ENCODE assay signal across 24 mouse cellular contexts in the genomic region with DNA sequence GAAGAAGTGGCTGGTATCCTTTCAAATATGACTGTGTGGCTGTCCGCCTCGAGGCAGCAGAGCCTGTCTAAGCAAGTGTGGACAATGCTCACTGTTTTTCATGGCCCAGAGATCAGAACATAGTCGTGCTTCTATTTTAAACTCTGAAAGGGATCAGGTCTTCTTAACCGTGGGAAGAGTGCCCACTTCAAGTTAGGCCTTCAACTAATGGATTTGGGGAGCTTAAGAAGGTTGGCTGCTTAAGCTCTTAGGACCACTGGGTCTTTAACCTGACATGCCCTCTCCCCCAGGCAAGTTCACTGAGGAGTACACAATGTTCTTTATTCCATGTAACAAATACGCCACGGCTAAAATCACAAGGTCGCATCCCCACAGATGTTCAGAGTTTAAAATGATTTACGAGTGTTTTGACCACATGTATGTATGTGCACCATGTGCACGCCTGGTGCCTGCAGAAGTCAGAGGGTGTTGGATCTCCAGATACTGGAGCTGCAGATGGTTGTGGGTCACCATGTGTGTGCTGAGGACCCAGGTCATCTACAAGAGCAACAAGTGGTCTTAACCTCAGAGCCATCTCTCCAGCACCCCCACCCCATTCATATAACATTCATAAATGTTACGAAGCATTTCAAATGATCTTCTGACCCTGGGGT. TPM values are rescaled to one million over a fixed set of nuclear protein-coding genes. Genes with fewer than 3 reads are reported as not detected.
A peak's percentile ranks its signal among the peaks of the same experiment; 100 is the strongest.
DNase-seq lines count a peak whose midpoint lies in the region; ATAC-seq and TF ChIP-seq lines count a peak whose summit lies in the region.
"Had no signal": no experiment of that assay in that cellular context is flagged by ENCODE, and none has a peak within 500 bp of the region (broad histone marks: within the 10 kb centered on the region; RNA-seq: fewer than 3 reads in every experiment).

No protein-coding gene starts in this region.

- intact Hi-C loops in left cerebral cortex, postnatal 36 days (cut with DNase I): no loop called here

- WGBS in embryonic facial prominence, embryonic 13.5 days: 63% methylated on average over 10 of the region's 10 CpGs
- 79% methylated on average over 10 of the region's 10 CpGs for WGBS in embryonic facial prominence, embryonic 10.5 days
- 36% methylated on average over 10 of the region's 10 CpGs for WGBS in kidney, embryonic 16.5 days
- WGBS in embryonic facial prominence, embryonic 14.5 days: 53% methylated on average over 10 of the region's 10 CpGs
- 46% methylated on average over 10 of the region's 10 CpGs for WGBS in limb, embryonic 15.5 days
- 84% methylated on average over 10 of the region's 10 CpGs for WGBS in thymus, adult 2 months

- peaks cover 35% of the 10 kb centered on the region for H3K36me3 ChIP-seq in embryonic facial prominence, embryonic 13.5 days
- H3K36me3 ChIP-seq in embryonic facial prominence, embryonic 10.5 days (replicated peaks): peaks cover 48% of the 10 kb centered on the region
- peaks cover 27% of the 10 kb centered on the region for H3K36me3 ChIP-seq in kidney, embryonic 16.5 days (ENCODE audit: insufficient read depth, low read length)
- peaks cover 32% of the 10 kb centered on the region for H3K36me3 ChIP-seq in embryonic facial prominence, embryonic 14.5 days (ENCODE audit: control insufficient read depth, insufficient read depth, low read length)
- peaks cover 24% of the 10 kb centered on the region for H3K36me3 ChIP-seq in limb, embryonic 15.5 days
- peaks cover 11% of the 10 kb centered on the region; the same call in 1 of the 2 replicates for H3K36me3 ChIP-seq in thymus, adult 2 months (ENCODE audit: control insufficient read depth, insufficient read depth, low read length)

- H3K4me3 ChIP-seq in embryonic facial prominence, embryonic 13.5 days: no peak overlapping the region
- H3K4me3 ChIP-seq in embryonic facial prominence, embryonic 10.5 days: no peak overlapping the region
- no peak overlapping the region for H3K4me3 ChIP-seq in kidney, embryonic 16.5 days (ENCODE audit: low read length)
- no peak overlapping the region for H3K4me3 ChIP-seq in embryonic facial prominence, embryonic 14.5 days (ENCODE audit: low read depth, low read length)
- H3K4me3 ChIP-seq in limb, embryonic 15.5 days: no peak overlapping the region
- no peak overlapping the region for H3K4me3 ChIP-seq in thymus, adult 2 months (ENCODE audit: control insufficient read depth, insufficient read depth, low read length)
- H3K4me3 ChIP-seq: heart, adult 2 months; heart, embryonic 15.5 days; hindbrain, embryonic 10.5 days; intestine, embryonic 15.5 days; left cerebral cortex, adult 2 months; limb, embryonic 13.5 days had no signal

- H3K9me3 ChIP-seq in embryonic facial prominence, embryonic 13.5 days: peaks cover 11% of the 10 kb centered on the region
- H3K9me3 ChIP-seq in embryonic facial prominence, embryonic 10.5 days: peaks cover 9% of the 10 kb centered on the region; the same call in 1 of the 2 replicates
- H3K9me3 ChIP-seq in kidney, embryonic 16.5 days (ENCODE audit: low read length): peaks cover 15% of the 10 kb centered on the region
- peaks cover 20% of the 10 kb centered on the region for H3K9me3 ChIP-seq in embryonic facial prominence, embryonic 14.5 days (ENCODE audit: control insufficient read depth, low read length)
- H3K9me3 ChIP-seq in limb, embryonic 15.5 days: no peaks in the 10 kb centered on the region
- H3K9me3 ChIP-seq: heart, embryonic 15.5 days; intestine, embryonic 15.5 days had no signal

- H3K9ac ChIP-seq in embryonic facial prominence, embryonic 13.5 days: no peak overlapping the region
- H3K9ac ChIP-seq in kidney, embryonic 16.5 days (replicated peaks; ENCODE audit: low read length): no peak overlapping the region
- H3K9ac ChIP-seq in embryonic facial prominence, embryonic 14.5 days (ENCODE audit: low read depth, low read length): no peak overlapping the region
- no peak overlapping the region for H3K9ac ChIP-seq in limb, embryonic 15.5 days
- H3K9ac ChIP-seq: forebrain, postnatal 0 days; heart, embryonic 15.5 days; intestine, embryonic 15.5 days; limb, embryonic 13.5 days had no signal

- no peak for TF ChIP-seq CTCF in thymus, adult 2 months (IDR thresholded peaks at IDR 0.05; ENCODE audit: borderline replicate concordance, control insufficient read depth, extremely low read depth, insufficient read depth, low read length, poor library complexity)

- H3K4me1 ChIP-seq in embryonic facial prominence, embryonic 13.5 days: peaks cover 14% of the 10 kb centered on the region; the same call in 1 of the 2 replicates
- peaks cover 11% of the 10 kb centered on the region for H3K4me1 ChIP-seq in embryonic facial prominence, embryonic 10.5 days
- H3K4me1 ChIP-seq in kidney, embryonic 16.5 days (ENCODE audit: insufficient read depth, low read length): peaks cover 28% of the 10 kb centered on the region
- H3K4me1 ChIP-seq in embryonic facial prominence, embryonic 14.5 days (ENCODE audit: control insufficient read depth, insufficient read depth, low read length): peaks cover 7% of the 10 kb centered on the region
- H3K4me1 ChIP-seq in limb, embryonic 15.5 days: peaks cover 33% of the 10 kb centered on the region
- H3K4me1 ChIP-seq in thymus, adult 2 months (replicated peaks; ENCODE audit: control insufficient read depth, insufficient read depth, low read length): no peaks in the 10 kb centered on the region
- H3K4me1 ChIP-seq: hindbrain, embryonic 10.5 days had no signal

- no peak for DNase-seq in embryonic facial prominence, embryonic 10.5 days (ENCODE audit: low spot score)
- DNase-seq in kidney, postnatal 4 days: no peak
- DNase-seq in embryonic facial prominence, embryonic 14.5 days (ENCODE audit: low spot score): peak; percentile 42
- no peak for DNase-seq in thymus, adult 2 months
- DNase-seq in left cerebral cortex, postnatal 36 days (ENCODE audit: low spot score in 2 of 2): no peak
- DNase-seq: adrenal gland, postnatal 10 days; cerebellum, adult 11 months; cerebellum, postnatal 25 days; forebrain, postnatal 0 days; heart, adult 2 months; lung, postnatal 10 days; thymus, postnatal 25 days had no signal

- no peak overlapping the region for H3K4me2 ChIP-seq in embryonic facial prominence, embryonic 13.5 days
- H3K4me2 ChIP-seq in kidney, embryonic 16.5 days (replicated peaks; ENCODE audit: low read depth, low read length): no peak overlapping the region
- H3K4me2 ChIP-seq in embryonic facial prominence, embryonic 14.5 days (ENCODE audit: low read depth, low read length): no peak overlapping the region
- no peak overlapping the region for H3K4me2 ChIP-seq in limb, embryonic 15.5 days
- H3K4me2 ChIP-seq: heart, embryonic 15.5 days; intestine, embryonic 15.5 days; limb, embryonic 13.5 days had no signal

- H3K27me3 ChIP-seq in embryonic facial prominence, embryonic 13.5 days: no peaks in the 10 kb centered on the region
- H3K27me3 ChIP-seq in embryonic facial prominence, embryonic 10.5 days (replicated peaks; ENCODE audit: low read depth, poor library complexity, severe bottlenecking): no peaks in the 10 kb centered on the region
- no peaks in the 10 kb centered on the region for H3K27me3 ChIP-seq in kidney, embryonic 16.5 days (ENCODE audit: insufficient read depth, low read length)
- no peaks in the 10 kb centered on the region for H3K27me3 ChIP-seq in embryonic facial prominence, embryonic 14.5 days (replicated peaks; ENCODE audit: control insufficient read depth, insufficient read depth, low read length)
- H3K27me3 ChIP-seq in limb, embryonic 15.5 days: no peaks in the 10 kb centered on the region
- no peaks in the 10 kb centered on the region for H3K27me3 ChIP-seq in thymus, adult 2 months (ENCODE audit: control insufficient read depth, insufficient read depth, low read length)
- H3K27me3 ChIP-seq: CH12.LX; heart, embryonic 15.5 days; intestine, embryonic 15.5 days; limb, embryonic 13.5 days had no signal

- no peak for TF ChIP-seq POLR2A in thymus, adult 2 months (IDR thresholded peaks at IDR 0.05; ENCODE audit: control insufficient read depth, extremely low read depth, insufficient read depth, low read length, poor library complexity)

- no peak for ATAC-seq in embryonic facial prominence, embryonic 13.5 days (ENCODE audit: insufficient number of reproducible peaks, insufficient read depth, low FRiP score, low TSS enrichment, low read depth)
- 0 out of 2 replicates have a peak, but pooled peaks have one; percentile 31 for ATAC-seq in kidney, embryonic 16.5 days (ENCODE audit: low FRiP score, low TSS enrichment)
- ATAC-seq in embryonic facial prominence, embryonic 14.5 days (ENCODE audit: low read depth): no peak
- ATAC-seq in limb, embryonic 15.5 days (ENCODE audit: insufficient number of reproducible peaks, low FRiP score, low TSS enrichment, low read depth): no peak
- ATAC-seq: forebrain, postnatal 0 days had no signal

- H3K27ac ChIP-seq in embryonic facial prominence, embryonic 13.5 days: peak overlapping the region; percentile 39
- H3K27ac ChIP-seq in embryonic facial prominence, embryonic 10.5 days (replicated peaks): no peak overlapping the region
- H3K27ac ChIP-seq in kidney, embryonic 16.5 days (ENCODE audit: low read length): peak overlapping the region; percentile 76
- 0 out of 2 replicates have a peak overlapping the region, but pooled peaks have one; percentile 33 for H3K27ac ChIP-seq in embryonic facial prominence, embryonic 14.5 days (replicated peaks; ENCODE audit: low read depth, low read length)
- H3K27ac ChIP-seq in limb, embryonic 15.5 days: peak overlapping the region; percentile 44
- H3K27ac ChIP-seq in thymus, adult 2 months (ENCODE audit: control insufficient read depth, insufficient read depth, low read length): no peak overlapping the region
- H3K27ac ChIP-seq: heart, adult 2 months; hindbrain, embryonic 10.5 days; left cerebral cortex, adult 2 months had no signal

RNA-seq across cellular contexts. Expression of a gene that starts 9.1 kb away (rescaled TPM):
- 0.70 and 0.87 TPM in 2 replicates for polyA plus RNA-seq in embryonic facial prominence, embryonic 13.5 days (2015; fragmentation: Nextera tagmentation; extraction: Ambion mirVana)
- polyA plus RNA-seq in embryonic facial prominence, embryonic 10.5 days (2016; fragmentation: Nextera tagmentation; extraction: Ambion mirVana): 0.90 and 0.92 TPM in 2 replicates
- polyA plus RNA-seq in kidney, embryonic 16.5 days (2015; fragmentation: Nextera tagmentation; extraction: Ambion mirVana): 4.1 and 4.4 TPM in 2 replicates
- polyA plus RNA-seq in embryonic facial prominence, embryonic 14.5 days (2014; fragmentation: Nextera tagmentation; extraction: Ambion mirVana): 1.4 and 1.8 TPM in 2 replicates
- polyA plus RNA-seq in limb, embryonic 15.5 days (2015; fragmentation: Nextera tagmentation; extraction: Ambion mirVana): 1.9 and 2.2 TPM in 2 replicates
- 0.05 and 0.15 TPM in 2 replicates for polyA plus RNA-seq in thymus, adult 2 months (2012; rRNA removed)
- 1 to 10 TPM; 2.3 to 2.5 TPM for total RNA-seq in left cerebral cortex, postnatal 36 days (2021)
- total RNA-seq: megakaryocyte-erythroid progenitor cell, adult 5-6 weeks; monocyte, adult 5-6 weeks; neutrophil, adult 5-6 weeks had no signal

RNA-seq across cellular contexts. Expression of a gene that starts 9.2 kb away (rescaled TPM):
- 43.2 and 45.4 TPM in 2 replicates for polyA plus RNA-seq in embryonic facial prominence, embryonic 13.5 days (2015; fragmentation: Nextera tagmentation; extraction: Ambion mirVana)
- polyA plus RNA-seq in embryonic facial prominence, embryonic 10.5 days (2016; fragmentation: Nextera tagmentation; extraction: Ambion mirVana): 47.3 and 50.6 TPM in 2 replicates
- 57.4 and 57.5 TPM in 2 replicates for polyA plus RNA-seq in kidney, embryonic 16.5 days (2015; fragmentation: Nextera tagmentation; extraction: Ambion mirVana)
- 39.8 and 49.1 TPM in 2 replicates for polyA plus RNA-seq in embryonic facial prominence, embryonic 14.5 days (2014; fragmentation: Nextera tagmentation; extraction: Ambion mirVana)
- 41.8 and 42.0 TPM in 2 replicates for polyA plus RNA-seq in limb, embryonic 15.5 days (2015; fragmentation: Nextera tagmentation; extraction: Ambion mirVana)
- polyA plus RNA-seq in thymus, adult 2 months (2012; rRNA removed): 14.2 and 15.3 TPM in 2 replicates
- total RNA-seq in left cerebral cortex, postnatal 36 days (2021): 10 to 100 TPM; 31.1 to 39.0 TPM

RNA-seq across cellular contexts. Expression of a gene that starts 27.1 kb away (rescaled TPM):
- polyA plus RNA-seq in embryonic facial prominence, embryonic 13.5 days (2015; fragmentation: Nextera tagmentation; extraction: Ambion mirVana): 9.2 and 9.8 TPM in 2 replicates
- polyA plus RNA-seq in embryonic facial prominence, embryonic 10.5 days (2016; fragmentation: Nextera tagmentation; extraction: Ambion mirVana): 7.6 and 8.2 TPM in 2 replicates
- 9.7 and 10.9 TPM in 2 replicates for polyA plus RNA-seq in kidney, embryonic 16.5 days (2015; fragmentation: Nextera tagmentation; extraction: Ambion mirVana)
- 8.3 and 9.0 TPM in 2 replicates for polyA plus RNA-seq in embryonic facial prominence, embryonic 14.5 days (2014; fragmentation: Nextera tagmentation; extraction: Ambion mirVana)
- 8.1 and 9.4 TPM in 2 replicates for polyA plus RNA-seq in limb, embryonic 15.5 days (2015; fragmentation: Nextera tagmentation; extraction: Ambion mirVana)
- polyA plus RNA-seq in thymus, adult 2 months (2012; rRNA removed): 4.7 and 5.5 TPM in 2 replicates
- 10 to 100 TPM; 15.5 to 17.5 TPM for total RNA-seq in left cerebral cortex, postnatal 36 days (2021)

RNA-seq across cellular contexts. Expression of a gene that starts 41.7 kb away (rescaled TPM):
- polyA plus RNA-seq in embryonic facial prominence, embryonic 13.5 days (2015; fragmentation: Nextera tagmentation; extraction: Ambion mirVana): 26.4 and 28.7 TPM in 2 replicates
- polyA plus RNA-seq in embryonic facial prominence, embryonic 10.5 days (2016; fragmentation: Nextera tagmentation; extraction: Ambion mirVana): 24.5 and 26.6 TPM in 2 replicates
- polyA plus RNA-seq in kidney, embryonic 16.5 days (2015; fragmentation: Nextera tagmentation; extraction: Ambion mirVana): 20.7 and 23.9 TPM in 2 replicates
- 19.4 and 21.2 TPM in 2 replicates for polyA plus RNA-seq in embryonic facial prominence, embryonic 14.5 days (2014; fragmentation: Nextera tagmentation; extraction: Ambion mirVana)
- 17.4 and 23.1 TPM in 2 replicates for polyA plus RNA-seq in limb, embryonic 15.5 days (2015; fragmentation: Nextera tagmentation; extraction: Ambion mirVana)
- 32.1 and 34.7 TPM in 2 replicates for polyA plus RNA-seq in thymus, adult 2 months (2012; rRNA removed)
- 10 to 100 TPM; 31.0 to 33.7 TPM for total RNA-seq in left cerebral cortex, postnatal 36 days (2021)

Comparison
In these comparisons a context has a peak if more than half of its experiments do, and no peak if none do; other contexts are left out.
1. H3K27ac ChIP-seq: peak in embryonic facial prominence, embryonic 13.5 days (single experiment), kidney, embryonic 16.5 days (single experiment), embryonic facial prominence, embryonic 14.5 days (single experiment) and limb, embryonic 15.5 days (single experiment); none in embryonic facial prominence, embryonic 10.5 days (single experiment) and thymus, adult 2 months (single experiment).